Mouse (Mus musculus) ES-E14 (cell line): ENCODE data around the gene Mrtfa.

Experiments
- HCFC1 ChIP-seq: IDR thresholded peaks from 2 replicates; pipeline ENCODE4 v1.6.1; 2012; ENCODE audit warnings: low read length, inconsistent platforms, borderline replicate concordance; ENCODE audit not compliant: insufficient read depth
- MAFK ChIP-seq: IDR thresholded peaks from 2 replicates; pipeline ENCODE4 v1.6.1; 2014; ENCODE audit warnings: mild to moderate bottlenecking, low read depth, low read length, inconsistent platforms; ENCODE audit not compliant: insufficient read depth

GRCm38 (mm10) chr15:81167831-81168230 lies 22.7 kb downstream of the Mrtfa start:
- TF ChIP-seq MAFK = no peak
- TF ChIP-seq HCFC1 = no peak
